Mouse (Mus musculus) C2C12 (cell line): Measurements from ENCODE around the gene Gnl1.

Source experiments
- CTCF ChIP-seq: IDR thresholded peaks from one replicate; pipeline ENCODE4 v1.5.1; 2011; ENCODE audit not compliant: control insufficient read depth, insufficient read depth, insufficient read length
- MAX ChIP-seq: IDR thresholded peaks from one replicate; pipeline ENCODE4 v1.6.1; 2011; ENCODE audit warnings: mild to moderate bottlenecking, control low read depth

- no peak for TF ChIP-seq MAX
- TF ChIP-seq CTCF, result no peak
Observed at GRCm38 (mm10) chr17:35994175-35994878, 14.7 kb downstream of the Gnl1 start.
